Mouse (Mus musculus) intestine, postnatal 0 days (tissue): Measurements from ENCODE around the gene B3gnt2. TPM values are rescaled to one million over a fixed set of nuclear protein-coding genes. Genes with fewer than 3 reads are reported as not detected.

Experiments
- ATAC-seq: fragments of 200-750 bp; cut with Nextera tagmentation; 2 replicates; pipeline ENCODE4 v1.8.0; 2017; ENCODE audit warnings: mild to moderate bottlenecking, moderate TSS enrichment, moderate library complexity
- H3K27ac ChIP-seq: fragments of 300-500 bp; sonication (generic); 2 replicates; pipeline ENCODE4 v1.5.1; 2014; ENCODE audit warnings: mild to moderate bottlenecking, low read depth, low read length, moderate library complexity
- H3K27me3 ChIP-seq: fragments of 300-500 bp; sonication (generic); replicated peaks from 2 replicates; pipeline ENCODE4 v1.6.1; 2014; ENCODE audit warnings: low read length, mixed read lengths; ENCODE audit not compliant: control insufficient read depth, insufficient read depth
- H3K36me3 ChIP-seq: fragments of 300-500 bp; sonication (generic); 2 replicates; pipeline ENCODE4 v1.6.1; 2014; ENCODE audit warnings: mild to moderate bottlenecking, moderate library complexity; ENCODE audit not compliant: control insufficient read depth, insufficient read depth
- H3K4me1 ChIP-seq: fragments of 300-500 bp; sonication (generic); replicated peaks from 2 replicates; pipeline ENCODE4 v1.6.1; 2014; ENCODE audit warnings: antibody characterized with exemption, low read length, mixed read lengths; ENCODE audit not compliant: control insufficient read depth, insufficient read depth
- H3K4me2 ChIP-seq: fragments of 300-500 bp; sonication (generic); replicated peaks from 2 replicates; pipeline ENCODE4 v1.6.1; 2014; ENCODE audit warnings: low read depth, mild to moderate bottlenecking, moderate library complexity
- H3K4me3 ChIP-seq: fragments of 300-500 bp; sonication (generic); 2 replicates; pipeline ENCODE4 v1.5.1; 2014; ENCODE audit warnings: low read depth, low read length
- H3K9ac ChIP-seq: fragments of 300-500 bp; sonication (generic); 2 replicates; pipeline ENCODE4 v1.6.1; 2014; ENCODE audit warnings: mild to moderate bottlenecking, low read depth, low read length
- H3K9me3 ChIP-seq: fragments of 300-500 bp; sonication (generic); 2 replicates; pipeline ENCODE4 v1.6.1; 2016; ENCODE audit warnings: mixed run types; ENCODE audit not compliant: control insufficient read depth
- CTCF ChIP-seq: sonication (generic); IDR thresholded peaks from 2 replicates; pipeline ENCODE4 v1.5.1; 2016; ENCODE audit warnings: low read depth, mild to moderate bottlenecking, control low read depth, antibody characterized with exemption, moderate library complexity
- WGBS: fragments of 180-500 bp; shearing (Covaris S2); extraction: QIAGEN DNeasy Blood & Tissue Kit; methylation state at CpG from one replicate; pipeline ENCODE4 v1.1.7; 2014; 5-methylcytosine and 5-hydroxymethylcytosine counted together
- polyA plus RNA-seq: library from polyadenylated mRNA; unstranded; fragments of >200 nt; fragmentation: Nextera tagmentation; extraction: Ambion mirVana; gene quantifications from 2 replicates; pipeline ENCODE4 v1.2.1, GENCODE M21; 2015

The B3gnt2 gene
- polyA plus RNA-seq, 1 experiment from 2014 or later, result 15.1 TPM

- TF ChIP-seq CTCF, result no peak
- ATAC-seq, result no peak
- WGBS, result 52% methylated on average over 7 of the region's 7 CpGs
- Histone ChIP-seq H3K27me3 (no peaks in the 10 kb centered on the region), H3K27ac (no peak overlapping the region), H3K4me1 (no peaks in the 10 kb centered on the region), H3K9ac (no peak overlapping the region), H3K4me2 (no peak overlapping the region), H3K4me3 (no peak overlapping the region), H3K9me3 (no peaks in the 10 kb centered on the region), H3K36me3 (no peaks in the 10 kb centered on the region)
These were observed 51.2 kb downstream of the B3gnt2 start for GRCm38 (mm10) chr11:22809465-22810096.

- H3K4me1 ChIP-seq, result no peaks in the 10 kb centered on the region
- no peaks in the 10 kb centered on the region for H3K27me3 ChIP-seq
- no peak overlapping the region for H3K27ac ChIP-seq
- no peak for ATAC-seq
- no peak for TF ChIP-seq CTCF
- no peaks in the 10 kb centered on the region for H3K36me3 ChIP-seq
- no peak overlapping the region for H3K4me3 ChIP-seq
- no peak overlapping the region for H3K4me2 ChIP-seq
- H3K9ac ChIP-seq, result no peak overlapping the region
- H3K9me3 ChIP-seq, result no peaks in the 10 kb centered on the region
These were observed 52.7 kb downstream of the B3gnt2 start for GRCm38 (mm10) chr11:22808040-22808439.

GRCm38 (mm10) chr11:22805171-22805570 is 55.6 kb downstream of the B3gnt2 start:
- 60% methylated on average over 1 of the region's 1 CpGs for whole genome bisulfite sequencing
- Histone ChIP-seq H3K4me3 (no peak overlapping the region), H3K4me1 (no peaks in the 10 kb centered on the region; the same call in 1 of the 2 replicates), H3K27ac (no peak overlapping the region), H3K4me2 (no peak overlapping the region), H3K9ac (no peak overlapping the region), H3K36me3 (no peaks in the 10 kb centered on the region), H3K9me3 (no peaks in the 10 kb centered on the region), H3K27me3 (no peaks in the 10 kb centered on the region)
- no peak for TF ChIP-seq CTCF
- ATAC-seq, result no peak

- Histone ChIP-seq H3K27me3 (no peaks in the 10 kb centered on the region), H3K9ac (no peak overlapping the region)
These were observed 60.8 kb downstream of the B3gnt2 start for GRCm38 (mm10) chr11:22799987-22800424.

GRCm38 (mm10) chr11:22798916-22799315 is 61.8 kb downstream of the B3gnt2 start:
- Histone ChIP-seq H3K9ac (no peak overlapping the region), H3K4me1 (no peaks in the 10 kb centered on the region; the same call in 1 of the 2 replicates), H3K4me2 (no peak overlapping the region), H3K36me3 (no peaks in the 10 kb centered on the region), H3K4me3 (no peak overlapping the region), H3K27ac (no peak overlapping the region), H3K9me3 (no peaks in the 10 kb centered on the region), H3K27me3 (no peaks in the 10 kb centered on the region)
- no peak for TF ChIP-seq CTCF
- ATAC-seq, result no peak
- WGBS, result 73% methylated on average over 5 of the region's 5 CpGs

More at GRCm38 (mm10) chr11:22799987-22800424, 60.8 kb downstream of the B3gnt2 start:
- no peak for TF ChIP-seq CTCF
- H3K4me2 ChIP-seq, result peak overlapping the region; percentile 30; the same call in 1 of the 2 replicates
- WGBS, result 17% methylated on average over 9 of the region's 9 CpGs
- no peak overlapping the region for H3K27ac ChIP-seq
- no peaks in the 10 kb centered on the region for H3K9me3 ChIP-seq
- no peak overlapping the region for H3K4me3 ChIP-seq
- no peaks in the 10 kb centered on the region; the same call in 1 of the 2 replicates for H3K4me1 ChIP-seq
- no peaks in the 10 kb centered on the region for H3K36me3 ChIP-seq
- no peak for ATAC-seq

GRCm38 (mm10) chr11:22794734-22795133 is 66.0 kb downstream of the B3gnt2 start:
- ATAC-seq, result no peak
- no peaks in the 10 kb centered on the region for H3K9me3 ChIP-seq
- TF ChIP-seq CTCF, result no peak
- no peak overlapping the region for H3K4me2 ChIP-seq
- H3K27me3 ChIP-seq, result no peaks in the 10 kb centered on the region
- WGBS, result 80% methylated on average over 1 of the region's 1 CpGs
- H3K36me3 ChIP-seq, result no peaks in the 10 kb centered on the region
- H3K4me1 ChIP-seq, result no peaks in the 10 kb centered on the region
- H3K4me3 ChIP-seq, result no peak overlapping the region
- H3K9ac ChIP-seq, result no peak overlapping the region
- no peak overlapping the region for H3K27ac ChIP-seq
